Mouse (Mus musculus) kidney, adult 9 months (tissue): ENCODE data around the gene Dhdh.

ENCODE experiments used
- DNase-seq: peaks from one replicate; pipeline ENCODE4 v3.0.0; 2022

Dhdh gene

DNA sequence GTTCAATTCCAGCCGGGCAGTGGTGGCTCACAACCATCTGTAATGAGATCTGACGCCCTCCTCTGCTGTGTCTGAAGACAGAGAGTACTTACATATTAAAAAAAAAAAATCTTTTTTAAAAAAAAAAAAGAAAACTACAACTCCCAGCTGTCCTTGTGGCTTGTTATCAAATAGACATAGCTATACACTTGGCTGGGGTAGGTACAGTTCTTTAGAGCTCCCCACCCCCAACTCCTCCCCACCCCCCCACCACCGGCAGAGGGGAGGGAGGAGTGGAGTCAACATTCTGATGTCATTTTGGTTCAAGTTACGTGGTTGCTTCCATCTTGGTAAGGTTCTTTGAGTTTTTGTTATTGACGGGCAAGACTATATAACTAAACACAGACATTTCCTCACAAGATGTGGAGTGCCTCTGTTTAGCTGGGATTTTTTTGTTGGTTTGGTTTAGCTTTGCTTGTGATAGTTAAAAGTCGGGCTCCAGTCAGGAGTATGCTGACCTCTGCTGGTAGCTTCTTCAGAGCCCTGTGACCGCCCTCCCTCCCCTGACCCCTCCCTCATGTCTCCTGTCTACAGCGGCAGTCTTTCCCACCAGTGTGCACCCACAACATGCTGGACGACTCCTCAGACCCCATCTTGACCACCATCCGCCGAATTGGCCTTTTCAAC is 41.1 kb downstream of the Dhdh start:
- DNase-seq: no peak

- no peak for DNase-seq
Measured at GRCm38 (mm10) chr7:45446589-45446988, 42.0 kb downstream of the Dhdh start.

- no peak for DNase-seq
Measured at GRCm38 (mm10) chr7:45443526-45444420, 44.8 kb downstream of the Dhdh start.

DNA sequence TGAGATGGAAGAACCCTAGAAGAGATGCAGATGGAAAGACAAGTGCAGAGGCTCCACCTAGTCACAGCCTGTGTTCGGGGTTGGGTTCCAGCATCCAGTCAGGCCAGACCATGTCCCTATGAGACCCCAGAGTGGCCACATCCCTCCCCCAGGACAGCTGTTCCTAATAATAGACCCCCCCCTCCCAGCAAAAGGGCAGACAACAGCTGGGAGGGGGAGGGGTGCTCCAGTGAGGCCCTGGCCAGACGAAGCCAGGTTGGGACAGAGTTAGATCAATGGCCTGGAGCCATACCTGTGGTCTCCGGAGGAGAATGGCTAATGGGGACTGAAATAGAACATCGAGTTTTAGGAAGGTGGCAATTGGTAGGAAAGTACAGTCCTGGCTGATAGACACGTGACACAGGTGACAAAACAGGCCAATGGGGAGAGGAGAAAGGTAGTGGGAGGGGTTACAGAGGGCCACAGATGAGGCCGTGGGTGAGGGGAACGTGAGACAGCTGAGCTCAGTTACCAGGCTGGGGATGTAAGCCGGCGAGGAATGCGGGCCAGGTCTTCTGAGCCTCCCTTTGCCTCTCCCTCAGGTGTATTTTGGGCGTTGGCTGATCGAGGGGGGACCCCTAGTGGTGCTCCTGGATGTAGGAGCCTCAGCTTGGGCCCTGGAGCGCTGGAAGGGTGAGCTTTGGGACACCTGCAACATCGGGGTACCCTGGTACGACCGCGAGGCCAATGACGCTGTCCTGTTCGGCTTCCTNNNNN is 50.9 kb downstream of the Dhdh start, which contains the start of gene Ruvbl2:
Gene Ruvbl2, minus strand, starts transcription at position 576 of the 756 bp plus-strand sequence.
- DNase-seq: peak; percentile 51

DNA sequence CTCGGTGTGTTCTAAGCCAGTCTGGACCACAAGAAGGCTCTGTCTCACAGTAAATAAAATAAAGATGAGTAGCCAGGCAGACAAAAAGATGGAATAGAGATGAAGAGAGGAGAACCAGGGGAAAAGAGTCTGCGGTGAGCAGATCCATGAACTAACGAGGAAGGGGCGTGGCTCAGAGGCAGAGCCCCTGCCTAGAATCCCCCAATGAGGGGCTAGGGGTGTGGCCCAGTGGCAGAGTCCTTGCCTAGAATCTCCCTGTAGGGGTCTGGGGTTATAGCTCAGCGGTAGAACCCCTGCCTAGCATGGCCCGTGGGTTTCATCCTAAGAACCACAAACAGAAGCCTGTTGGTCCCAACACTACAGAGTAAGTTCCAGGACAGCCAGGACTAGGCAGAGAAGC is 51.6 kb downstream of the Dhdh start:
- no peak for DNase-seq

- no peak for DNase-seq
Measured at GRCm38 (mm10) chr7:45436444-45436843, 52.2 kb downstream of the Dhdh start.

DNA sequence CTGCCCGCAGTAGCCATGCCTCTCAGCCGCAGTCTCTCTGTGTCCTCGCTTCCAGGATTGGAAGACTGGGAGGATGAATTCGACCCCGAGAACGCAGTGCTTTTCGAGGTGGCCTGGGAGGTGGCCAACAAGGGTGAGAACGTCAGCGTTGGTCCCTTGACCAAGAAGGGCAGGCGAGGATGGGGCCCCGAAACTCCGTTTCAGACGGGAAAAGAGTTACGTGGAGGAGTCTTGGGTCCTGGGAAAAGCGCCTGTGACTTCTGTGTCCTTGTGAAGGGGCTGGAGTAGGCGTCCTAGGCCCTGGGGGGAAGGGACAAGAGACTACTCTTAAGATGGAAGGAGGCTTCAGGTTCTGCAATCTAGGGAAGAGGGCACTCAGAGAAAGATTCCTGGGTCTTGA is 53.6 kb downstream of the Dhdh start:
- DNase-seq: peak; percentile 53

GRCm38 (mm10) chr7:45434203-45435015 is 54.2 kb downstream of the Dhdh start, which contains the start of gene Gys1:
Gene Gys1, plus strand, starts transcription at chr7:45434844.
- DNase-seq: peak; percentile 100

- DNase-seq: no peak
Measured at GRCm38 (mm10) chr7:45433835-45434202, 54.8 kb downstream of the Dhdh start.

- DNase-seq: no peak
Measured at GRCm38 (mm10) chr7:45426556-45426955, 62.0 kb downstream of the Dhdh start.

GRCm38 (mm10) chr7:45421194-45421593 is 67.4 kb downstream of the Dhdh start:
- no peak for DNase-seq
